27 mouse cellular contexts compared by ENCODE assay signal in genomic region chr9:21138386-21138785, GRCm38 (mm10).
"Had no signal": no experiment of that assay in that cellular context is flagged by ENCODE, and none has a peak within 500 bp of the region (broad histone marks: within the 10 kb centered on the region; RNA-seq: fewer than 3 reads in every experiment).

No protein-coding gene starts in this region.

- H3K27ac ChIP-seq: gastrocnemius, adult 2 months; heart, embryonic 10.5 days; hindbrain, embryonic 10.5 days; hindbrain, embryonic 12.5 days; hindbrain, embryonic 14.5 days; intestine, embryonic 15.5 days; layer of hippocampus, adult 2 months; left cerebral cortex, adult 2 months; limb, embryonic 10.5 days; limb, embryonic 12.5 days; liver, embryonic 15.5 days had no signal

- H3K4me2 ChIP-seq: heart, embryonic 12.5 days; hindbrain, embryonic 12.5 days; hindbrain, embryonic 14.5 days; intestine, embryonic 15.5 days; limb, embryonic 12.5 days; liver, embryonic 11.5 days; liver, embryonic 15.5 days had no signal

- ATAC-seq: hindbrain, embryonic 16.5 days; inflammation-experienced regulatory T-cells, adult 6 months; intestine, embryonic 15.5 days; intestine, postnatal 0 days had no signal

- H3K9me3 ChIP-seq: heart, embryonic 10.5 days; heart, embryonic 12.5 days; hindbrain, embryonic 10.5 days; hindbrain, embryonic 12.5 days; intestine, embryonic 15.5 days; limb, embryonic 10.5 days; limb, embryonic 12.5 days; liver, embryonic 15.5 days had no signal

- H3K4me1 ChIP-seq: hindbrain, embryonic 12.5 days; limb, embryonic 10.5 days; limb, embryonic 12.5 days had no signal

- H3K27me3 ChIP-seq: heart, embryonic 12.5 days; hindbrain, embryonic 12.5 days; intestine, embryonic 15.5 days; limb, embryonic 12.5 days; liver, embryonic 15.5 days had no signal

- DNase-seq: gastrocnemius, adult 2 months; gastrocnemius, postnatal 10 days; gastrocnemius, postnatal 25 days; heart, adult 18-20 months; heart, postnatal 10 days; heart, postnatal 4 days; kidney, adult 18-20 months; kidney, adult 8-10 months; kidney, postnatal 10 days; kidney, postnatal 25 days; kidney, postnatal 4 days; liver had no signal

- H3K4me3 ChIP-seq: gastrocnemius, adult 2 months; heart, embryonic 10.5 days; heart, embryonic 12.5 days; hindbrain, embryonic 10.5 days; hindbrain, embryonic 12.5 days; intestine, embryonic 15.5 days; layer of hippocampus, adult 2 months; left cerebral cortex, adult 2 months; limb, embryonic 10.5 days; limb, embryonic 12.5 days; liver, embryonic 15.5 days had no signal

- H3K9ac ChIP-seq: heart, embryonic 12.5 days; hindbrain, embryonic 12.5 days; hindbrain, embryonic 14.5 days; intestine, embryonic 15.5 days; limb, embryonic 12.5 days; liver, embryonic 15.5 days had no signal
